ENCODE assay signal across 8 mouse cellular contexts in the genomic region with DNA sequence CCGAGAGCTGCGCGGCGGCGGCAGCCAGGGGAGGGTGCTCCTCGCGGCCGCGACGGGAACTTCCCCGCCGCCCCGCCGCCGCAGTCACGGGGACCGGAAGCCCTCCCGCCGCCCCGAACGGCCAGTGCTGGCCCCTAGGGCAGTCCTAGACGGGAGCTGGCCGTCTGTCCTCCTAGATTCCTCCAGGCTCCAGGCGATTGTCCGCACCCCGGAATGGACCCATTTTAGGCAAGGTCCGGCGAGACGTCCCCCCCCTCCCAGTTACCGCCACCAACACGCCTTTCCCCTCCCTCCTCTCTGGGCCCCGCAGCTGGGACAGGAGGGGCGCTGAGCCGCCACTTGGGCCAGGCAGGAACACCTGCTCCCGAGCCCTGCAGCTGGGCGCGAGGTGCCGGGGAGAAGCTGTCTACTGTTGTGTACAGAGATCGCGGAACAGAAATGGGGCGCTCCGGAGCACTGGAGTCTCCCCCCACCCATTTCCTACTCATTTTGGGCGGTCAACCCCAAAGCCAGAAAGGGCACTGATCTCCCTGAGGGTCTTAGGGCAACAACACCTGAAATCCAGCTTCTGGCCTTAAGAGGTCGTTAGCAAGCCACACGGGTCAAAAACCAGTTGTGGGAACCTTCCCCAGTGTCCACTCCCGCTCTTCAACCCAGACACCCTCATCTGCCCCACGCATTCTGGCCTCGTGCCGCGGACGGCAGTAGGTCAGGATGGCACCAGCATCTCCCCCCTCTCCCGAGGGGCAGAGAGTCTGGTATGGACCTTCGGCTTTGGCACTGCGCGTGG.
DNase-seq lines count a peak whose midpoint lies in the region; ATAC-seq lines count a peak whose summit lies in the region.

No protein-coding gene starts in this region.

- peaks cover 85% of the 10 kb centered on the region for H3K27me3 ChIP-seq in forebrain, embryonic 13.5 days
- H3K27me3 ChIP-seq in limb, embryonic 11.5 days (ENCODE audit: control insufficient read depth, insufficient read depth, low read length): peaks cover 89% of the 10 kb centered on the region
- peaks cover 100% of the 10 kb centered on the region for H3K27me3 ChIP-seq in midbrain, embryonic 10.5 days (ENCODE audit: low read depth, poor library complexity, severe bottlenecking)
- H3K27me3 ChIP-seq in stomach, embryonic 15.5 days (replicated peaks): peaks cover 41% of the 10 kb centered on the region

- no peaks in the 10 kb centered on the region for H3K36me3 ChIP-seq in forebrain, embryonic 13.5 days (ENCODE audit: poor library complexity, severe bottlenecking)
- no peaks in the 10 kb centered on the region for H3K36me3 ChIP-seq in limb, embryonic 11.5 days (ENCODE audit: control insufficient read depth, insufficient read depth, low read length)
- no peaks in the 10 kb centered on the region for H3K36me3 ChIP-seq in midbrain, embryonic 10.5 days
- no peaks in the 10 kb centered on the region for H3K36me3 ChIP-seq in stomach, embryonic 15.5 days

- H3K4me2 ChIP-seq in forebrain, embryonic 13.5 days: peak overlapping the region; percentile 79
- peak overlapping the region; percentile 90 for H3K4me2 ChIP-seq in limb, embryonic 11.5 days (ENCODE audit: low read depth, severe bottlenecking)
- peak overlapping the region; percentile 88 for H3K4me2 ChIP-seq in stomach, embryonic 15.5 days

- H3K9me3 ChIP-seq in forebrain, embryonic 13.5 days (replicated peaks): no peaks in the 10 kb centered on the region
- H3K9me3 ChIP-seq in limb, embryonic 11.5 days (ENCODE audit: control insufficient read depth, low read length): no peaks in the 10 kb centered on the region
- H3K9me3 ChIP-seq in midbrain, embryonic 10.5 days (replicated peaks): no peaks in the 10 kb centered on the region; the same call in 1 of the 2 replicates
- H3K9me3 ChIP-seq in stomach, embryonic 15.5 days: no peaks in the 10 kb centered on the region

- WGBS in forebrain, embryonic 13.5 days: under 1% methylated on average over 43 of the region's 55 CpGs
- WGBS in limb, embryonic 11.5 days: 2% methylated on average over 35 of the region's 55 CpGs
- 2% methylated on average over 49 of the region's 55 CpGs for WGBS in midbrain, embryonic 10.5 days
- WGBS in stomach, embryonic 15.5 days: 2% methylated on average over 31 of the region's 55 CpGs

- peaks cover 62% of the 10 kb centered on the region for H3K4me1 ChIP-seq in forebrain, embryonic 13.5 days
- peaks cover 48% of the 10 kb centered on the region for H3K4me1 ChIP-seq in limb, embryonic 11.5 days (ENCODE audit: control insufficient read depth, insufficient read depth, low read length)
- H3K4me1 ChIP-seq in midbrain, embryonic 10.5 days: peaks cover 92% of the 10 kb centered on the region
- peaks cover 24% of the 10 kb centered on the region for H3K4me1 ChIP-seq in stomach, embryonic 15.5 days

- peak; percentile 42 for DNase-seq in cerebellum, adult 11-12 months
- DNase-seq in adrenal gland, postnatal 10 days: peak; percentile 69
- peak; percentile 66 for DNase-seq in heart, postnatal 4 days
- no peak for DNase-seq in limb, embryonic 11.5 days (ENCODE audit: low spot score)
- DNase-seq in midbrain, embryonic 10.5 days (ENCODE audit: low spot score): peak; percentile 45

- peak overlapping the region; percentile 96 for H3K27ac ChIP-seq in forebrain, embryonic 13.5 days
- peak overlapping the region; percentile 71; the same call in 1 of the 2 replicates for H3K27ac ChIP-seq in limb, embryonic 11.5 days (replicated peaks; ENCODE audit: low read depth, low read length)
- H3K27ac ChIP-seq in midbrain, embryonic 10.5 days (replicated peaks): peak overlapping the region; percentile 91
- peak overlapping the region; percentile 96 for H3K27ac ChIP-seq in stomach, embryonic 15.5 days

- ATAC-seq in cerebellum, adult (ENCODE audit: insufficient number of reproducible peaks, low FRiP score, low TSS enrichment): no peak
- 0 out of 2 replicates have a peak, but pooled peaks have one; percentile 26 for ATAC-seq in forebrain, embryonic 13.5 days
- ATAC-seq in limb, embryonic 11.5 days (ENCODE audit: insufficient number of reproducible peaks, low FRiP score, low TSS enrichment, low read depth): no peak; the same call in 1 of the 2 replicates
- ATAC-seq in stomach, embryonic 15.5 days (ENCODE audit: insufficient read depth, low FRiP score, low read depth): 0 out of 2 replicates have a peak, but pooled peaks have one; percentile 3

- peak overlapping the region; percentile 47 for H3K4me3 ChIP-seq in forebrain, embryonic 13.5 days
- H3K4me3 ChIP-seq in limb, embryonic 11.5 days (ENCODE audit: low read depth, low read length): peak overlapping the region; percentile 42
- peak overlapping the region; percentile 66 for H3K4me3 ChIP-seq in midbrain, embryonic 10.5 days
- peak overlapping the region; percentile 51 for H3K4me3 ChIP-seq in stomach, embryonic 15.5 days (replicated peaks)

- peak overlapping the region; percentile 71 for H3K9ac ChIP-seq in forebrain, embryonic 13.5 days
- H3K9ac ChIP-seq in limb, embryonic 11.5 days (ENCODE audit: low read length): peak overlapping the region; percentile 61
- peak overlapping the region; percentile 29; the same call in 1 of the 2 replicates for H3K9ac ChIP-seq in stomach, embryonic 15.5 days

Comparison
In these comparisons a context has a peak if more than half of its experiments do, and no peak if none do; other contexts are left out.
1. ATAC-seq: peak in forebrain, embryonic 13.5 days (single experiment) and stomach, embryonic 15.5 days (single experiment); none in cerebellum, adult (single experiment) and limb, embryonic 11.5 days (single experiment).
2. Peak in every context shown above with its lines, with median percentiles within 50 percentile points of each other: H3K27ac ChIP-seq, H3K4me2 ChIP-seq, H3K4me3 ChIP-seq and H3K9ac ChIP-seq.